15 mouse cellular contexts compared by ENCODE assay signal in the genomic region with DNA sequence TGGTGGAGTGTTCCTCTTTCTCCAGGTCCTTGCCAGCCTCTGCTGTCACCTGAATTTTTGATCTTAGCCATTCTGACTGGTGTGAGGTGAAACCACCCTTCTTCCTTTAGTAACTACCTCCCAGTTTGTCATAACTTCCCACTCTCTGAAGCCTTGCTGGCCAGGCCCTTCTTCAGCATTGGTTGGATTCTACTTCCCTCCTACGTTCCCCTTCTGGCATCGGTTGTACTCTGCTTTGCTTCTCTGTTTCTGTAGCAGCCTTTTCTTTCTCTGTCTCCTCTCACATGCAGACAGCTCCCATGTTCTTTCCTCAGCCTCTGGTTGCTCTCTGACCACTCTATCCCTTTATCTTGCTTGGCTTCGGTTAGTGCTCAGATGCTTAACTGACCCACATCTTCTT.
"Had no signal": no experiment of that assay in that cellular context is flagged by ENCODE, and none has a peak within 500 bp of the region (broad histone marks: within the 10 kb centered on the region; RNA-seq: fewer than 3 reads in every experiment).

No protein-coding gene starts in this region.

- ATAC-seq: forebrain, postnatal 0 days; hindbrain, postnatal 0 days; intestine, embryonic 16.5 days had no signal

- DNase-seq: forebrain, postnatal 0 days; gastrocnemius, postnatal 14 days; heart, adult 18-20 months; heart, postnatal 10 days; heart, postnatal 36 days; kidney, adult 11 months; kidney, adult 2 months; kidney, adult 9 months; kidney, postnatal 14 days; kidney, postnatal 36 days; layer of hippocampus, adult 9-11 months; layer of hippocampus, postnatal 36 days; left cerebral cortex, postnatal 4 days had no signal
